Mouse (Mus musculus) induced T-regulatory cell, adult 2 months (primary cell): Measurements from ENCODE around the gene 1110051M20Rik.
A peak's percentile ranks its signal among the peaks of the same experiment; 100 is the strongest.

Source experiments
- DNase-seq: peaks from one replicate; pipeline ENCODE4 v3.0.0-alpha.2; 2012; ENCODE audit warnings: low read depth

Gene 1110051M20Rik

DNA sequence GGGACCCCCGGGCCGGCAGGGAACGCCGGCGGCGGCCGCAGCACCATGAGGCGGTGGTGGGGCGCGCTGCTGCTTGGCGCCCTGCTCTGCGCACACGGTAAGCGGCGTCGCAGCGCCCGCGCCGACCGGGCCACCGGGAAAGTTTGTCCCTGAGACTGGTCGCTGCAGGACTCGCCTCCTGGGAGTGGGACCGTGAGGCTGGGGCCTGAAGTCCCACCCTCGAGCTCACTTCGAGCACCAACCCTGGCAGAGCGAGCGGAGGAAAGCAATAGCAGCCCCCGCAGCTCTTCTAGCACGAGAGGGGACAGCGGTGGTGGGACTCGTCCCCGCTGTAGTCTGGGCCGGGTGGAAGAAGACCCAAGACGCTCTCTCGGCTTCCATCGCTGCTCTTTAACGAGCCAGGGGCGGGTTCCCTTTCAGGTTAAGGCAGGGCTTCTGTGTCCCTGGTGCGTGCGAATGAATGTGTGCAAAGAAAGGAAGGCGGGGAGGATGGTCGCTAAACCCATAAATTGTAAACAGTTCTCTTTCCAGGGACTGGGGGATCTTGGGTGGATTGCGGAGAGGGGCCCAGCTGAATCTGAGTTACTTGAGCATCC lies 13.2 kb upstream of the 1110051M20Rik start:
- DNase-seq = peak; percentile 26

DNA sequence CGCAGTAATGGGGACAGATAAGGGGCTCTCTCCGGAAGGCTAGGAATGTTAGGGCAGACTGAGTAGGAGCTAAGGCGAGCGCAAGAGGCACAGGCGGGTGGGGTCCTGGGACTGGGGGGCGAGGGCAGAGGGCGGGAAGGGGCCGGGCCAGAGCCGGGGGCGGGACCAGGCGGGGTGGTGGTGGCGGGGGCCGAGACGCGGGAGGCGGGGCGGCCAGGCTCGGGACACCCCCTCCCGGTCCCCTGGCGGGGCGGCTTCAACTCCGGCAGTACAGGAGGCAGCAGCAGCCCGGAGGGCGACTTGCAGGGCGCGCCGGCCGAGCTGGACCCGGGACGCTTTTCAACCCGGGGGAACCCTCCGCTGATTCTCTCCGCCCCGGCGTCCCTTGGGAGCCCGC lies 12.8 kb upstream of the 1110051M20Rik start, which contains the start of gene Lrp4:
TSS of gene Lrp4 (plus strand) at position 253 of the 397 bp plus-strand sequence.
- DNase-seq = peak; percentile 28

DNA sequence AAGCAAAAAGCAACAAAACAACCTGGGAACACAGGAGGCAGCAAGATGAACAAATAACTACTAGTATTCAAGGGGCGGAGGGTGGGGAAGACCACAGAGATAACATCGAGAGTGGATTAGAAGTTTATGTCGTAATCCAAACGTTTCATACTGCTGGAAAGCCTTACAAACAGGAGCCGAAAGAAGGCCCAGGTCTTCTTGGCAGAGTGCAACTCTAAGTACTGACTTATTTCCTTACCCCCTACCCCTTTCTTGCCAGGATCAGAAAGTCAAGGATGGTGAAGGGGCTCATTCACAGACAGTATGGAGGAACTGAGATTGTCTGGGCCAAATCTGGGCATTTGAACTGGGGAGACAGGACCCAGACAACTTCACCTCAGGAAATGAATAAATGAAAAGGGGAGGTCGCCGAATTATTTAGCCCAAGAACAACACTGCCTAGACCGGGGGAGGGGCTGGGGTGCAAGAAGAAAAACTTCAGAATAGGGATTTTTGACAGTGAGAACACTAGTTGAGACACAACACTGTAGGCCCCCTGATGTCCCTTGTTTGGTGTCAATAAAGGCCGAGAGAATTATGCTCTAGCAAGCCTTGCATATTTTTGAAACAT lies 12.1 kb upstream of the 1110051M20Rik start:
- DNase-seq = no peak

DNA sequence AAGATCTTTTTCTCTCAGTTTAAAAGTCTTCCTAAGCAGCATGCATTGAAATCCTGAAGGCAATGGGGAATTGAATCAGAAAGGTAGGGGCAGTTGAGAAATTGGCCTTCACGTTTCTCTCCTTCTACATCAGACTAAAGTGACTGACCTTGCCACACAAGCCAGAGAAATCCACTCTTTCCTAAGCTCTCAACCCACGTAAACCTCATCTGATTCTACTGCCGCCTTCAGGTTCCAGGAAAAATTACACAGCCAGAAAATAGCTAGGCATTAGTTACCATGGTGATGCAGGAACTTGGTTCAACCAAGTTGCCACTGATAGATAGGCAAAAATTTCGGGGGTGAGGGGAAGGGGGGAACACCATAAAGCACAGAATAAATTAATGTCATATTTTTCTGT lies 11.3 kb upstream of the 1110051M20Rik start:
- DNase-seq = peak; percentile 47

DNA sequence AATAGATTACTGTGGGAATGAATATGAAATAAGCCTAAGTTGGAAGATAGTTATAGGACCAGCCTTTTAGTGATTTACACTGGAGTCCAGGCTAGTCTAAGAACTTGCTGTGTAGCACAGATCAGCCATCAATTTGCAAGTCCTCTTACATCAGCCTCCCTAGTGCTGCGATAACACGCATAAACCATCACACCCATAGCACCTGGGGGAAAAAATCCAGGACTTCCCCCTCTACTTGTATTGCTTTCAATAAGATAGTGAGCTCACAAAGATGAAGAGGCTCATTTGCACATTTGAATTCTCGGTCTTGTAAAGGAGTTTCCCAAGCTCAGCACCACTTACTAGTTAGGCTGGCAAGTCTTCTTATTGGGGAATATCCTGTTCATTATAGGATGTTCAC lies 9.9 kb upstream of the 1110051M20Rik start:
- no peak for DNase-seq

DNA sequence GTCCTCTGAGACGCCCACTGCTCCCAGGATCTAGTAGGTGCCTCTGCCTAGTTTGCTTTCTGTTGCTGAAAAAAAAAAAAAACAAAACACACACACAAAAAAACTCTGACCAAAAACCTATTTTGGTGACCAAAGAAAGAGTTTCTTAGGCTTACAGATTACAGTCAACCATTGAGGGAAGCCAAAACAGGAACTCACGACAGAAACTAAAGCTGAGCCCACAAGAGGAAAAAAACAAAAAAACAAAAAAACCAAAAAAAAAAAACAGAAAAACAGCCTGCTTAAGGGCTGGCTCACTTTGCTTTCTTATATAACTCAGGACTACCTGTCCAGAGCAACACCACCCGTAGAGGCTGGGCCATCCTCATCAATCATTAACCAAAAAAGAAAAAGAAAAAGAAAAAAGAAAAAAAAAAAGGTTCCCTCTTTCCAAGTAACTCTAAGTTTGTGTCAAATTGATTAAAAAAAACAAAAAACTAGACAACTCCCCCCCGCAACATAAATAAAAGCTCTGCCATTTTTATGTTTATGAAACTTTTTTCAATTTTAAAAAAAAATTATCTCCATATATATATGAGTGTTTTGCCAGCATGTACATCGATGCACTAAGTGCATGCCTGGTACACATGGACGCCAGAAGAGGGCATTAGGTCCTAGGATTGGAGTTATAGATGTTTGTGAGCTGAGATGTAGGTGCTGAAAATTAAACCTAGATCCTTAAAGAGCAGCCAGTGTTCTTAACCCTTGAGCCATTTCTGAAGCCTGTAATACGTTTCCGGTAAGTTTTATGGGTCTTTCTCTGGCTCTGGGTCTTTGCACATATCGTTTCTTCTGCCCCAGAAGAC lies 8.9 kb upstream of the 1110051M20Rik start:
- DNase-seq = no peak

DNA sequence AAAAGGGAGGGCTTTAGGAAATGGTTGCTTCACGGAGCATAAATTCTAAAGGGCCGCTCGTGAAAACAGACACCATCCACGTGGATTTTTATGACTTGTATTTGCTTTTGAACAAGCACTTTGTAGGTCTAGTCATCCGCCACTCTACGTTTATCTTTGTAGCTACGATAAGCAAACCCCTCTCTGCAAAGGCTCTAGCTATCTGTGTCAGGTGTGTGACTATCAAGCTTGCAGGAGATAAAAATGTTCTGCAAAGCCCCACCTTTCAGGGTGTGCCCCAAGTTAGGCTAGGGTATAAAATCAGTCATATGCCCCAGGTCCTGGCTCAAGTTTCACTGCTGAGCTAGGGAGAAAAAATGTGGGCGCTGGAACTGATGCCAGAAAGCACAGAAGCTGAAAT lies 8.2 kb upstream of the 1110051M20Rik start:
- no peak for DNase-seq

DNA sequence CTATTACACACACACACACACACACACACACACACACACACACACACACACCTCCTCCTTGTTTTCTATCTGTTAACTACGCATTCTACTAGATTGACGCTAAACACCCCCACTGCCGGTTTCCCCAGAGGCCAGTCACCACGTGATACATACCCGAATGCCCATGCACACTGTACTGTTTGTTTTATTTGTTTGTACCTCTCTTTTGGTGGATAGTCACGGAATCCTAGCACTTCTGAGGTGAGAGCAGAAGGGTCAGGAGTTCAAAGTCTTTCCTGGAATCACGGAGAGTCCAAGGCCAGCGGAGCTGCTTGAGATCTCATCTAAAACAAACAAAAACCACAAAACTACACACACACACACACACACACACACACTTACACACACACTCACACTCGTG lies 5.8 kb upstream of the 1110051M20Rik start:
- no peak for DNase-seq

DNA sequence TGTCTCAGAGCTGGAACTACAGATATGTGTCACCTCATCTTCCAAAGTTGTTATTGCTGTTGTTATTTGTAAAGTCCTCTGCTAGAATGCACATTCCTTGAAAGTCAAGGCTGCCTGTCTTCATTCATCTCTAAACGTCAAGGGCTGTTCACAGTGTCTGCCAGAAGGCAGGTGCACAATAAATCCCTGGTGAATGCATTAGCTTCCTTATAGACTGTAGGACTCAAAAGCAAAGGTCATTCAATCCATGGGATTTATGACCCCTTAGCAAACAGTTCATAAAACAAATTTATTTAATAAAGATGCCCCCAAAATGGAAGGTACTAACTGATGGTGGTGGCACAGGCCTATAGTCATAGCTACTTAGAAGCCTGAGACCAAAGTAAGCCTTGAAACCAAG lies 5.2 kb upstream of the 1110051M20Rik start:
- no peak for DNase-seq

DNA sequence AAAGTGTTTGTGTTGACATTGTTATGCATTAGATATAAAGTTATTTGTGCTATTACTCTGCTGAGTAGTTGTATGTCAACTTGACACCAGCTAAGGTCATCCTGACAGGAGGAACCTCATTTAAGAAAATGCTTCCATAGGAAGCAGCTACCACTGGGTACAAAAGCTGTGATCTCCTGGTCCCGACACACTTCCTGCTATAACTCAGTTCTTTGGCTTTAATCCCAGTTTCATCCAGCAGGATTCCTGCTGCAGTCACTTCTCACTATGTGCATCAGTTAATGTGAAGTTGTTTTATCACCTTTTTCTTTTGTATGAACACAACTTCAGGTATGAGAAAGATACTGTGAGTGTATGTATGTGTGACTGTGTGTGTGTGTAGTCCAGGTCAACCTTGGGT lies 2.3 kb downstream of the 1110051M20Rik start:
- DNase-seq = no peak

DNA sequence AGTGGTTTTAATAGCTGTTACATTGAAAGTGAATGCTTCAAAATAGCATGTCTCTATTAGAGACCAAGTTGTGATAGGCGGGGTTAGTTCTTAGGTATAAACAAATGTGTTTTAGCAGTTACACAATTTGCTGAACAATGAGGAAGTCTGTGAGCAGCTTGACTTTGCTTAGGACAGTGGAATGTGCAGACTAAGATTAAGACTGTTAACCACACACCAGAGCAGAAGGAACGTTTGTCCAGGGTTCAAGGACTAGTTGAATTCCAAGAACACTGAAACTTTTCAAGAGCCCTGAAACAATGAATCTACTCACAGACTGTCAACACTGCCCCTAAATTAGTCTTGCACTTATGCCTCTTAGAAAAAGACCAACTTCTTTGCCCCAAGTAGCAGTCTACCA lies 2.8 kb downstream of the 1110051M20Rik start:
- no peak for DNase-seq

DNA sequence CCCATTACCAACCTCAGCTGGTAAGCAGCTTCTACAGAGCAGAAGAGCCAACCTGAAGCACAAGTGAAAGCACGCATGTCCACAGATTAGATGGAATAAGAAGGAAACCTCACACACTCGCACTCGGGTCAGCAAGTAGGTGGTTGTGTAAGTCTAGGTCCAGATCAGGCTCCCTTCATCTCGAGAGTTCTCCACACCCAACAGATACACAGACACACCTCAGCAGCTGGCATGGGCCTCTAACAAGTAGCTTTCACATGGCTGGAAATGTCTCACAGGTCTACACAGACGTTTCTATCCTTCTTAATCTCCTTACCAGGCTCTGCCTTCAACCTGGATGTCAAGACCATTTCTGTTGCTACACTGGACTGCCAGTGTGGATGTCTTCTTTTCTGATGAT lies 3.8 kb downstream of the 1110051M20Rik start:
- no peak for DNase-seq

DNA sequence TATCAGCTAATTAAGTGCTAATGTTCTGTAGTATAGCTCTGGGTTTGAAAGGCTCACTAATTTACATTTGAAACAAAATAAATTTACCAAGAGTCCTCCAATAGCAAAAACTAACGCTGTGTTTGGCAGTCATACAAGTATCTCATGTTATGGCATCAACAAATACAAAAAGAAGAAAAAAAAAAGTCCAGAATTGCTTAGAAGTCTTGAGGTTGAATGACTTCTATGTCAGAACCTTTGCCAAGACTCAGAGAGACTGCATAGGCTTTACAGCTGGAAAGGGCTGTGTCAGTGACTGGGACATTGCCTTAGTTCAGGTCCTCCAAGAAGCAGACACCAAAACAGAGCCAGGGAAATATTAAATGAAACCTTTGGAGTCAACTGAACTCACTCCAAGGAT lies 4.6 kb downstream of the 1110051M20Rik start:
- DNase-seq = no peak

DNA sequence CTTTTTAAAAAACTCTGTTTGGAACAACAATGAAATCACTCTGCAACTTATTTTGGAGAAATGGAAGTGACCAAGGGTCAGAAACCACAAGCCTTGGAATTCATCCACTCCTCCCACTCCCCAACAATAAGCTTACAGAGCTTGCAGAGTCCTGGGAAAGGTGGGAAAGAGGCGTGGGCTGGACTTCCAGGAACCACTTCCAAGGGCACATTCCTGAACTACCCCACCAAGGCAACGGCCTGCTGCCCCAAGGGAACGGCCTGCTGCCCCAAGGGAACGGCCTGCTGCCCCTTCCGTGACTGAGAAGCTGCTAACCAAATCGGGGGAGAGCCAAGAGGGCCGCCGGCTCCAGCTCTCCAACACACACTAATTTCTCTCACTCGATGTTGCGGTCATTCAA lies 5.2 kb downstream of the 1110051M20Rik start:
- no peak for DNase-seq

DNA sequence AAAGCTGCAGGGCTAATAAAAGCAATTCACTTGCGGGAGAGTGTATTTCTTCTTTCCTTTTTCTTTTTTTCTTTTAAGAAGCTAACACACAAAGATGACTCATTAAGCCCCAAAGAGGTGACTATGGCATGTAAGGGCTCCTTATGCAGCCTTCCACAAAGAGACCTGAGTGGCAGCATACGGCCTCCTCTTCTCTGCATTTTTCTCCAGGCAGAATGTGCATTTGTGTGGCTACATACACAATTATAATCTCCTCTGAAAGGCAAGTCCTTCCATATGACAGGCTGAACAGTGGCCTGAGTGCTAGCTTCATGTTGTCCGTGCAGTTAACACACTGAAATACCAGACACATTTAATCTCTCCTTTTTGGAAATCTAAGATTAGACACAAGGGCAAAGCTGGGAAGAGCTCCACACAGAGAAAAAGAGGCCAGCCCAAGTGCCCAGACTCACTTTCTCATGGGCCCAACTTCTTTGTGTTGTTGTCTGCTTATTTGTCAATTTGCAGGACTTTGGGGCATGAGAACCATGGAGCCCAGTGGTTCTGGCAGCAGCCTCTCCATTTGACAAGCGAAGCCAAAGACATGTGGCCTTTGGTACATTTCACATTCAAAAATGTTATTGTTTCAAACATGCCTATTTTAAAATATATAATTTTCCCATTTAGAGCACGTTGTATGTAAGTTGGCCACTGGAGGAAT lies 7.2 kb downstream of the 1110051M20Rik start:
- DNase-seq = no peak

DNA sequence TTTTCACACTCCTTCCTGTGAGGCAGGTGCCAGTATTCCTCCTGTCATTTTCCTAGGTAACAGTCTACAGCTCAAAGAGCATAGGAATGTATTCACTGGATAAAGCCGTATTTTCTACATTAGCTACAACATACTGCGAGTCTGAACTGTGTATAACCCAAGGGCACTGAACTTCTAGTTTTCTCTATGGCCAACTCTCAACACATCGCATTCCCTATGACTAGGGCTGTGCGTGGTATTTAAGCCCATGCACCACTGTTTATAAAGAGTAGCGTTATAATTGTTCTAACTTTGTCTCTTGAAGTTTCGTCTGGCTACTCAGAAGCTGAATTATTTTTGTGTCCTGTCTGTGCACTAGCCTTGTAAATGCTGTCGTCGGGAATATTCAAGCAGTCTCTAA lies 7.8 kb downstream of the 1110051M20Rik start:
- no peak for DNase-seq

DNA sequence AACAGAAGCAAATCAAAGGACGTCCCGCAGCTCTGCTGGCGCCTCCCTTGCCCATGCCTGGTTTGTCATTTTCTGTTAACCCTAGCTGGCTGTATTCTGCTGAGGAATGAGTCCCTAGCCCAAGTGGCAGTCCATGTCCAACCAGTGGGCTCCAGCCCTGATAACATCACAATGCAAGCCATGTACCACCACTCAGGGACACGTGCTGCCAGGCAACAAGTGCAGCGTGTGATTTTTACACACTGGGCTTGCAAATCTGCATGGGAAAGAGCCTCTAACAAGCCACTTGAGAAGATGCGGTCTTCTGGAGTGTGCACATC lies 13.9 kb downstream of the 1110051M20Rik start:
- no peak for DNase-seq

DNA sequence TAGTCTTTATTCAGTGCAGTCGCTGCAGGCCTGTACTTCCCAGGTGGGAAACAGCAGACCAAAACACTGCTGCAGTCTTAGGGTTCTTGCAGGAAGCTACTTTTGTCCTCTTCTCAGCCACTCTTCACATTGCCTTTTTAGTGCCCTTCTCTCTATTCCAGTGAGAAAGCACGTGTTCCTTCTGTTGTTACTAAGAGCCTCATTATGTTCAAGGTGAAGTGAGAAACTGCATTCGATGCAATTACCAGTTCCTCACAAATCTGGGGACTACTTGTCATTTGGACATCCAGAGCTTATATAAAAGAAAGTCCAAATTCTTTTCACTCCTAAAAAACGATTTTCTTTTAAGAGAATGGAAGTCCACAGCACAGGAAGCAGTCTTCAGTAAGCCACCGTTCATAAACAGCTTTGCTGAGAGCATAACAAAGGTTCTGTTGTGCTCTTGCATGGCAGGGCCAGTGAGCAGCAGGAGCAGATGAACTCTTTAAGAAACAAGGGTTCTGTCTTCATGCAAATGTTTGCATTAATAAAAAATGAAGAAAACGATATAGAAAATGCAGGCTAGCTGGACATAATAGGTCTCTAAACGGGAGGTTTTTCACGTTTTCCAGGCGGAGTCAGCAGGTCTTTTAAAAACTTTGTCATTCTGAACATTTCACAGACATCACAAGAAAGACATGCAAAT lies 14.4 kb downstream of the 1110051M20Rik start:
- no peak for DNase-seq

DNA sequence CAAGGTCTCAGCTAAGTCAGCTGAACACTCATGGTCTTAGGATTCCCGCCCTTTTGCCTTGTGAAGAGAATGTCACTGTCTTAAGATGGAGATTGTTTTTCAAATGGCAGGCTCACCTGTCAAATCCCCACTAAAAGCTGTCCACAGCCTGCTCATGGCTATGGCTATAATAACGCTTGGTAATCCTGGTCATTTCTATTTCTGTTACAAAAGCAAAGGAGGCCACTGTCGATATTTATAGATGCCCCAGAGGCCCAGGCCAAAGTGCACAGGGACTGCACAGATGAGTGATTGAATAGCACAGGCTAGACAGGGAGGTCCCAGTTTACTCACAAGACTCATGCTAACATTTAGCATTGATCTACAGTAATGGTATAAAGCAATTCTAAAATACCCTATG lies 15.4 kb downstream of the 1110051M20Rik start:
- no peak for DNase-seq

DNA sequence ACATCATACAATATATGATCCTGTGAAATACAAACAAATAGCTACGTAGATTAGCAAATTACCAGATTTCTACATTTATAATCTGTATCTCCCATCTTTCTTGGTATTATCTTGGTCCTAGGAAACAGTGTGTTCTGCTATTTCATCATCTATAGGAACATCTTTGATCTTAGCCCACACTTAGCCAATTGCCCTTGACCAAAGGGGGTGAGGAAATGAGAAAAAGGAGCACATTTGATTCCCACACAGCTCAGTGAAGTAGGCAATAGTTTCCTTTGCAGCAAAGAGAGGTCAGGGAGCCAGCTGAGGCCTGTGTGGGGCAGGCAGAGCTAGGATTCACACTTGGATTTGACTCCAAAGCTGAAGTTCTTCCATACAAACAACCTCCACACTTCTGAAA lies 18.2 kb downstream of the 1110051M20Rik start:
- DNase-seq = no peak

DNA sequence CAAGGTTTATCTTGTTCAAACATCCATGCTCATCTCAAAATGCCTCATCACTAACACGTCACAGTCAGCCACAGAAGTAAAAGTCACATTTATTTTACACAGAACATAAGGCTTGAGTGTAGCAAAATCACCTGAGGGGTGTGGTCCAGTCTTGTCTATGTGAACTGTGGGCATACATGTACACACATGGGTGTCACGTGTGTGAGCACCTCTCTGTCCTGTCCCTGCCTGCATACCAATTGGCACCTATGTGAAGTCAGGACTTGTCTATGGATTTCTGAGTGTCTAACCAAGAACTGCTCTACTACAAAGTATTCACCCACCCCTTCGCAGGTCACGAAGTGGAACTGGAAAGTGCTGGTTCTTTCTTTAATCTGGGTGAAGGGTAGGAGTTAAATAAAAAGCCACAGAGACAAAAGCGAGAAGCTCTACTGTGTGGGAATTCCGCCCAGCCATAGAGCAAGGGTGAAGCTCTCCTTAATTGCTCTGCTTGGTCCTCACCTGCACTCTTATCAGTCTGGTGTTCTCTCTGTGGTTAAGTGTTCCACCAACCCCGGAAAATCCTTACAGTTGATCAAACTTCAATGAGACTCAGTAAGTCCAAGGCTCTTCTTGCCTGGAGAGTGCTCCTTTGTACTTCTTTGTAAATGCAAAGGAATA lies 20.3 kb downstream of the 1110051M20Rik start:
- DNase-seq = no peak

DNA sequence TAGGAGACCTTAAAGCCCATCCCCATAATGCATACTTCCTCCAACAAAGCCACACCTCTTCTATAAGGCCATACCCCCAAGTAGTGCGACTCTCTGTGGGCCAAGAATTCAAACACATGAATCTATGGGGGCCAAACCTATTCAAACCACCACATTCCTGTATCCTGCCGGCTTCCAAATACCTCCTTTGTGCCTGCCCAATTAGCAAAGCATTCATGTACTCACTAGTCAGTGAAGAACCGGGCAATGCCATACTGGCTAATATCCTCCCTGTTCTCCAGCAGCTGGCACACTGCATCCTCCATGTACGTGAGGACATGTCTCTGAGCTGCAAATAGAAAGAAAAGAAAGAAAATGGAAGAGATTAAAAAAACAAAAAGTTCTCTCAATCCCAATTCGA lies 22.9 kb downstream of the 1110051M20Rik start:
- DNase-seq = no peak
